Mouse (Mus musculus) kidney, embryonic 14.5 days (tissue): Measurements from ENCODE around the gene Vmn1r166. TPM values are rescaled to one million over a fixed set of nuclear protein-coding genes. Genes with fewer than 3 reads are reported as not detected.
"Not testable (repeated sequence)": the region's sequence is repeated elsewhere in the genome, so short reads cannot be mapped to it uniquely, and the experiment has no call there.

Experiments used
- ATAC-seq: fragments of 200-750 bp; cut with Nextera tagmentation; 2 replicates; pipeline ENCODE4 v1.8.0; 2017; ENCODE audit warnings: moderate number of reproducible peaks, mild to moderate bottlenecking, moderate TSS enrichment, moderate library complexity; ENCODE audit not compliant: low FRiP score, low TSS enrichment
- H3K27ac ChIP-seq: fragments of 300-500 bp; sonication (generic); 2 replicates; pipeline ENCODE4 v1.5.1; 2014; ENCODE audit warnings: low read depth, mild to moderate bottlenecking, low read length, moderate library complexity, mixed read lengths
- H3K27me3 ChIP-seq: fragments of 300-500 bp; sonication (generic); 2 replicates; pipeline ENCODE4 v1.6.1; 2014; ENCODE audit warnings: mild to moderate bottlenecking, low read length; ENCODE audit not compliant: control insufficient read depth, insufficient read depth
- H3K36me3 ChIP-seq: fragments of 300-500 bp; sonication (generic); 2 replicates; pipeline ENCODE4 v1.6.1; 2014; ENCODE audit warnings: low read length, mixed read lengths; ENCODE audit not compliant: control insufficient read depth, insufficient read depth
- H3K4me1 ChIP-seq: fragments of 300-500 bp; sonication (generic); 2 replicates; pipeline ENCODE4 v1.6.1; 2014; ENCODE audit warnings: low read length, mixed read lengths; ENCODE audit not compliant: control insufficient read depth, insufficient read depth
- H3K4me2 ChIP-seq: fragments of 300-500 bp; sonication (generic); replicated peaks from 2 replicates; pipeline ENCODE4 v1.6.1; 2014; ENCODE audit warnings: low read depth, mild to moderate bottlenecking, low read length
- H3K4me3 ChIP-seq: fragments of 300-500 bp; sonication (generic); 2 replicates; pipeline ENCODE4 v1.5.1; 2014; ENCODE audit warnings: mild to moderate bottlenecking, low read length
- H3K9ac ChIP-seq: fragments of 300-500 bp; sonication (generic); 2 replicates; pipeline ENCODE4 v1.6.1; 2014; ENCODE audit warnings: low read depth, mild to moderate bottlenecking, low read length, moderate library complexity
- H3K9me3 ChIP-seq: fragments of 300-500 bp; sonication (generic); 2 replicates; pipeline ENCODE4 v1.6.1; 2016; ENCODE audit warnings: low read length; ENCODE audit not compliant: control insufficient read depth
- WGBS: fragments of 180-500 bp; shearing (Covaris S2); extraction: QIAGEN DNeasy Blood & Tissue Kit; methylation state at CpG from one replicate; pipeline ENCODE4 v1.1.7; 2014; 5-methylcytosine and 5-hydroxymethylcytosine counted together
- polyA plus RNA-seq: library from polyadenylated mRNA; unstranded; fragments of >200 nt; fragmentation: Nextera tagmentation; extraction: Ambion mirVana; gene quantifications from 2 replicates; pipeline ENCODE4 v1.2.1, GENCODE M21; 2014

Vmn1r166 gene
- polyA plus RNA-seq = not detected in 2 replicates

GRCm38 (mm10) chr7:23251582-23251981 lies at the start of gene Vmn1r166:
TSS of gene Vmn1r166 (minus strand) at chr7:23251682.
- not testable (repeated sequence) for H3K4me2 ChIP-seq, H3K27me3 ChIP-seq, H3K27ac ChIP-seq, H3K4me1 ChIP-seq, H3K36me3 ChIP-seq, ATAC-seq, H3K9ac ChIP-seq, H3K9me3 ChIP-seq, H3K4me3 ChIP-seq
- WGBS = no CpG with 5 or more reads among the region's 2 CpGs

- not testable (repeated sequence) for H3K4me1 ChIP-seq, H3K4me2 ChIP-seq, H3K36me3 ChIP-seq, H3K9ac ChIP-seq, H3K4me3 ChIP-seq, ATAC-seq, H3K27ac ChIP-seq, H3K9me3 ChIP-seq, H3K27me3 ChIP-seq
- WGBS = 81% methylated on average over 3 of the region's 3 CpGs
Observed at GRCm38 (mm10) chr7:23300892-23301291, 49.4 kb upstream of the Vmn1r166 start, which contains the start of gene Nlrp4e. TSS of gene Nlrp4e (plus strand) at chr7:23301192.

GRCm38 (mm10) chr7:23278800-23279199 lies 27.3 kb upstream of the Vmn1r166 start, which contains the start of gene Gm6902:
TSS of gene Gm6902 (minus strand) at chr7:23278900.
- not testable (repeated sequence) for ATAC-seq, H3K27ac ChIP-seq, H3K4me1 ChIP-seq, H3K9ac ChIP-seq, H3K9me3 ChIP-seq, H3K4me3 ChIP-seq, H3K36me3 ChIP-seq, H3K4me2 ChIP-seq, H3K27me3 ChIP-seq
- no CpG with 5 or more reads among the region's 2 CpGs for WGBS

DNA sequence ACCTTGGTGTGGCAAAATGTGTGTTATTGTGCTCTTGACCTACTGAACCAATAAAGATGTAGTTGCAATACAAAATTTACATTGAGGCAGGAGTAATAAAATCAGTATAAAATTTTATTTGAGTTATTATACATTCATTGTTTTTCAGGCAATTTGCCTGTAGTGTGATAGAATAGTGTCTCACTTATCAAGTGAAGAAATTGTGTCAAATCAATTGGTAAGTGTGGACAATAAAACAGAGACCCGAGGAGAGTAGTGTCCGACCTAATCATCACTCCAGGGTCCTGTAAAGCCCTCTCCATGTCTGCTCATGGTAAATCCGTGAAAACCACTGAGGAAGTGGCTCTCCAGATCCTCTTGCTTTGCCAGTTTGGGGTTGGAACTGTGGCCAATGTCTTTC lies 34.5 kb downstream of the Vmn1r166 start, which contains the start of gene Vmn1r165:
TSS of gene Vmn1r165 (plus strand) at position 301 of the 400 bp plus-strand sequence.
- H3K36me3 ChIP-seq, H3K27ac ChIP-seq, H3K9me3 ChIP-seq, H3K9ac ChIP-seq, ATAC-seq, H3K27me3 ChIP-seq, H3K4me1 ChIP-seq, H3K4me3 ChIP-seq, H3K4me2 ChIP-seq: not testable (repeated sequence)
- WGBS = no CpG with 5 or more reads among the region's 3 CpGs

Other genes starting within 250 kb of the Vmn1r166 start
- gene Gm4216, start 231.8 kb downstream of the Vmn1r166 start, polyA plus RNA-seq = not detected in 2 replicates
- not detected in 2 replicates for gene Vmn1r163, start 196.1 kb downstream of the Vmn1r166 start, polyA plus RNA-seq
- gene Gm8720, start 184.2 kb downstream of the Vmn1r166 start, polyA plus RNA-seq = not detected in 2 replicates
- gene Gm10662, start 107.2 kb downstream of the Vmn1r166 start, polyA plus RNA-seq = not detected in 2 replicates
- gene Vmn1r165, start 34.4 kb downstream of the Vmn1r166 start, polyA plus RNA-seq = not detected in 2 replicates
- not detected in 2 replicates for gene Gm6902, start 27.2 kb upstream of the Vmn1r166 start, polyA plus RNA-seq
- gene Nlrp4e, start 49.5 kb upstream of the Vmn1r166 start, polyA plus RNA-seq = not detected in 2 replicates
- gene Nlrp5, start 134.2 kb upstream of the Vmn1r166 start, polyA plus RNA-seq = not detected in 2 replicates